Mouse (Mus musculus) layer of hippocampus, postnatal 14 days (tissue): Measurements from ENCODE around the gene Xylb. TPM values are rescaled to one million over a fixed set of nuclear protein-coding genes. Genes with fewer than 3 reads are reported as not detected.

Source experiments
- DNase-seq, 2 experiments: peaks; one replicate each; pipeline ENCODE4 v3.0.0; 2021 to 2022; ENCODE audit warnings: low spot score in 2 of 2, mixed read lengths in 1 of 2
- long read RNA-seq, 2 experiments: library from polyadenylated mRNA; stranded (forward); transcript quantifications; one replicate each; pipeline ENCODE4 v2.0.0; 2021
- total RNA-seq, 2 experiments: library from RNA; stranded (reverse); gene quantifications; 2 replicates each; pipeline ENCODE4 v1.2.3; 2021

Xylb gene
- 1 to 10 TPM; 4.2 to 5.6 TPM for total RNA-seq
- long read RNA-seq, experiment 1, partial matches to known transcripts = 0 of 2 reads
- long read RNA-seq, experiment 1, other reads (novel, unspliced or antisense) = 0 of 2 reads
- long read RNA-seq, experiment 2, partial matches to known transcripts = 0 of 3 reads
- long read RNA-seq, experiment 2, other reads (novel, unspliced or antisense) = 1 of 3 reads

DNA sequence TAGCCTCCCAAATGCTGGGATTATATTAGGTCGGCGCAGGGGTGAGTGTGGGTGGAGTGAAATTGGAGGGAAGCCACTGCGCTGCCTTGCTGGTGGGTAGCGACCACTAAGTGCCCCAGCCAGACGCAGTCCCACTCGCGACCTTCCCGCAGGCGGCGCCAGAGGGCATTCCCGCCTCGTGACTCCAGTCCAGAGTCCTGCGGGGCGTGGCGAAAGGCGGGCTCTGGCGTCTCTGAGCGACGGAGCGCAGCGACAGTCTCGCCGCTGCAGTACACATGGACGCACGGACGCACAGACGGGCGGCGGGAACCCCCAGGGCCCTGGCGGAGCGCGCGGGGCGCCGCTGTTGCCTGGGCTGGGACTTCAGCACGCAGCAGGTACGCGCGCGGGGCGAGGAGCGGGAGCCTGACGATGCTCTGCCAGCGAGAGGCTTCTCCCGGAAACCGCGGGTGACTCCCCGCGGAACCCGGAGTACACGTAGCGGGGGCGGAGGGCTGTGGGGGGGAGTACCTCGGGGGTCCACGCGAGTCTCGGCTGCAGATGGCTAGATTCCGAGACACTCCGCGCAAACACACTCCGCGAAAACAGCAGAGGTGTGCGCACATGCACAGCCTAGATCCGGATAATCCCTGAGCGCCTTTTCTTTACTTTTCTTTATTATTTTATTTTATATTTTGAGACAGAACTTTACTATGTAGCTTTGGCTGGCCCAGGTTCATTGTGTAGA, at the start of gene Xylb:
Xylb (plus strand) TSS at position 51 of the 727 bp plus-strand sequence.
- DNase-seq = peak; percentile 81 to 88

DNA sequence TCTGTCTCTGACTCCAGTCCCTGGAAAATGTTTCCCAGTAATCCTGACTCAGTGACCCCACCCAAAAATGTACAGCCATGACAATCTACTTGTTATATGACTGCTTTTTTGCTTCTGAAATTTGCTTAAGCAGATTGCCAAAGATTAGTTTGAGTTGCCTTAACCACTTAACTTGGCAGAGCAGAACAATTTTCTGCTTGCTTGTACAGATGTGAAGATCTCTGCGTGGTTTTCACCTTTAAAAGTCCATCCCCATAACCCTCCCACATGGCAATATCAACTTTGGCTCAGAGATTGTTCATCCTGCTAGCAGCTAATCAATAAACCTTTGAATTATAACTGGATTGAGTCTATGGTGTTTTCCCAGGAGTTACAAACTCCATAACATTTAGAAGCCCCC, 48.1 kb upstream of the Xylb start:
- DNase-seq = no peak

- no peak for DNase-seq
Observed at GRCm38 (mm10) chr9:119313096-119313495, 44.1 kb upstream of the Xylb start.

GRCm38 (mm10) chr9:119318891-119319290, 38.3 kb upstream of the Xylb start:
- DNase-seq = no peak

GRCm38 (mm10) chr9:119320446-119320845, 36.7 kb upstream of the Xylb start:
- DNase-seq = no peak

- DNase-seq = no peak
Observed at GRCm38 (mm10) chr9:119320946-119321345, 36.2 kb upstream of the Xylb start.

- peak in 1 of 2 experiments; percentile 42 for DNase-seq
Observed at GRCm38 (mm10) chr9:119321392-119322229, 35.6 kb upstream of the Xylb start.

- DNase-seq = peak; percentile 99 to 100
Observed at GRCm38 (mm10) chr9:119322289-119323259, 34.6 kb upstream of the Xylb start, which contains the start of gene Oxsr1. Oxsr1 (minus strand) TSS chr9:119322427.

- DNase-seq = no peak
Observed at GRCm38 (mm10) chr9:119323260-119323645, 33.9 kb upstream of the Xylb start.

- no peak for DNase-seq
Observed at GRCm38 (mm10) chr9:119324130-119324529, 33.1 kb upstream of the Xylb start.

DNA sequence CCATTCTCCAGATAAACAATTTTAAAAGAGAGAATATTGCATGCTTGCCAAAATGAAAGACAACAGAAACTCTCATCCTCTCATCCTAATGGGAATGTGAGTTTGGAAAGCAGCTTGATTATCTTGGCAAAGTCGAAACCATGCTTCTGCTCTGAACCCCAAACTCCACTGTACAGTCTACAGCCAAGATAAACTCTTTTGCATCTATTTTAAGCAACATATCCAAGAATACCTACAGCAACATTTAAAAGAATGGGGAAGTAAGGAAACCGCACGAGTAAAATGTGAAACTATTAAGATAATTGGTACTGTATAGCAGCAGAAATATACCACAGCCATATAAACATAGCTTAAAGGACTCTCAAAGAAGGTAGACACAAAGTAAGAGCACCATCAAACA, 28.7 kb upstream of the Xylb start:
- no peak for DNase-seq

DNA sequence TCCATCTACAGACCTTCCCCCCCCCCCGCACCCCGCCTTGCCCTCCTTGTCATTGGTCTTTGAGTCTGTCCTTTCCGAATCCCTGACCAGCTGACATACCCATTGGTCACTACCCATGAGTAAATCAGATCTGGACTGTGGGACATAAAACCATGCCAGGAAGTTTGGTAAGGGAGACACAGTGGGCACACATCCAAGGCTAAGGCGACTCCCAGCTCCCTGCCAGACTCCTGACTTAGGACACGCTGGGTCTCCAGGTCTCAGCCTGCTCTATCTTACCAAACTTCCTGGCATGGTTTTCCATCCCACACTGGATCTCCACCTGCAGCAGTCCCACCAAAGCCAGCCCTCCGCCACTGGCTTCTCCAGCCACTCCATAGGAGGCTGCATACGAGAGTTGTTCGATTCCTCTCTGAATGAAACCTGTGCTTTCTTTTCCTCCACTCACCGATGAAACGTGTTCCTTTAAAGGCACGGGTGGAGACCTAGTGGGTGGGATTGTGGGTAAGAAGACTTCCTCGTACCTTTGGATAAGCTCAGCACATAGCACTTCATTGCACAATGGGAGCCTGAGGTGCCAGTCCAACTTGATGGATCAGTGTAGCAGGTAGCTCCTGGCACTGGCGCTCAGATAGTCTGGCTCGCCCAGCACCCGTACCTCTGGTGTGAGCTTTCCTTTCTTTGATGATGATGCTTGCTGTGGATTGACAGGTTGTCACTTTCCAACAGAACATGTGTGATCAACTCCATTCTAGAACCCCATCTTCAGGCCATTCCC, 26.8 kb upstream of the Xylb start:
- no peak for DNase-seq

DNA sequence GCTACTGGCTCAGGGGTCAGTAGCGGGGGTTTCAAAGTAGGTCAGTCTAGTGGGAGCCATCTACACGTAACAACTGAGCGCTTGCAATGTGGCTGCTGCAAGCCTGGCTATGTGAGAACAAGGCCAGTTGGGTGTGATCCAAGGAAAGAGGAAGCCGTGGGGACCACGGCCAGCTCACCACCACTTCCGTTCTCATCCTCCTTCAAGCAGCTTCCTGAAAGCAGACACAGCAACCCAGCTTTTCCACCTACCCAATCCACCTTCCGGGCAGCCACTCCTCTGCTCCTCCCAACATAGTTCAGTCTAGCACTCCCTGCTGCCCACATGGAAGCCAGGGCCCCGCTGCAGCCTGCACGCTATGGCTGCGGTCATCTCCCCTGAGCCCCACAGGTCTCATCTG, 22.9 kb upstream of the Xylb start:
- no peak for DNase-seq

- DNase-seq = peak in 1 of 2 experiments; percentile 34
Observed at GRCm38 (mm10) chr9:119334834-119335233, 22.3 kb upstream of the Xylb start.

DNA sequence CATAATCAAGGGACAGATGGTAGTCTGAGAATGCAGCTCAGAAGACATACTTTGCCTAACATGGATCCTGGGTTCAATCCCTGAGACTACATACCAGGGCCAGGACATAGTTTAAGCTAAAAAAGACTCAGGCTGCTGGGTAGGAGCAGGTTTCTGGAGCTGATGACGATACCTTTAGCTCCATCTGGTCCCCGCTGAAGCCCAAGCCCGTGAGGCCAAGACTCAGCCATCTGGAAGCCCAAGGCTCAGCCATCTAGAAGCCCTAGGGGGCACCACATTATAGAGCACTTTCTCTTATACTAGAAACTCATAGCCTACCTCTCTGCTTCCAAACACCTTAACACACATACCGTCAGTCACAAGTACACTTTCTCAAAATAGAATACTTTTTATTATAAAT, 21.6 kb upstream of the Xylb start:
- DNase-seq = no peak

- DNase-seq = no peak
Observed at GRCm38 (mm10) chr9:119337842-119338241, 19.3 kb upstream of the Xylb start.

DNA sequence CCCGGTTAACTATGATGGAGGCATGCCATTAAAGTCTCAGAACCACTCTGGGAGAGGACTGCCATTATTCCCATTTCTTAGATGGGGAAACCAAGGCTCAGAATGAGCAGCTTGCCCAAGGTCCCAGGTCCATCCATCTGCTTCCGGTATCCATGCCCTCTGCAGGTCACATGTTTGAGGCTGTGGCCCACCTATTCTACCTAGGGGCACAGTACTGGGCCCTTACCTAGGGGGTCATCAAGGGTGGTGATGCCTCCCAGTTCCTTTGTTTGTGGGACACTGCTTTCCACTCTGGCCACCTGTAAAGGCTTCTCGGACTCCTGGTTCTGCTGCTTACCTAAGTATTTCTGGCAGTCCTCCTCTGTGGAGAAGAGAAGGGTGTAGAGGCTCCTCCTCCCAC, 18.8 kb upstream of the Xylb start:
- DNase-seq = no peak

DNA sequence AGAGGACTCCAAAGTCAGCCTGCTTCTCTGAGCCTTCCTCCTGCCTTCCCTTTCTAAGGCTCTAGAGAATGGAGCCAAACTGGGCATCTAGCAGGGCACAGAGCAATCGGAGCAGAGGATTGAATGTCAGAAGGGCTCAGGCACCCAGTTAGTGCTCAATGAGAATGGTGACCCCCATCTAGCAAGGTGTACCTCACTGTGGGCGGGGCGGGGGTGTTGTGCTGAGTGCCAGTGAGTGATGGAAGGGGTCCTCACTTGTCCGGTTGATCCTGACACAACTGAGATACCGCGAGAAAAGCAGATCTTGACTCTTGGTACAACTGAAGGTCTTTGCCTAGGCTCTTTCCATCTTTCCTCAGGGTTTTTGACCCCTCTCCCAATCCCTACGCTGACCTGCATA, 18.1 kb upstream of the Xylb start:
- DNase-seq = no peak

DNA sequence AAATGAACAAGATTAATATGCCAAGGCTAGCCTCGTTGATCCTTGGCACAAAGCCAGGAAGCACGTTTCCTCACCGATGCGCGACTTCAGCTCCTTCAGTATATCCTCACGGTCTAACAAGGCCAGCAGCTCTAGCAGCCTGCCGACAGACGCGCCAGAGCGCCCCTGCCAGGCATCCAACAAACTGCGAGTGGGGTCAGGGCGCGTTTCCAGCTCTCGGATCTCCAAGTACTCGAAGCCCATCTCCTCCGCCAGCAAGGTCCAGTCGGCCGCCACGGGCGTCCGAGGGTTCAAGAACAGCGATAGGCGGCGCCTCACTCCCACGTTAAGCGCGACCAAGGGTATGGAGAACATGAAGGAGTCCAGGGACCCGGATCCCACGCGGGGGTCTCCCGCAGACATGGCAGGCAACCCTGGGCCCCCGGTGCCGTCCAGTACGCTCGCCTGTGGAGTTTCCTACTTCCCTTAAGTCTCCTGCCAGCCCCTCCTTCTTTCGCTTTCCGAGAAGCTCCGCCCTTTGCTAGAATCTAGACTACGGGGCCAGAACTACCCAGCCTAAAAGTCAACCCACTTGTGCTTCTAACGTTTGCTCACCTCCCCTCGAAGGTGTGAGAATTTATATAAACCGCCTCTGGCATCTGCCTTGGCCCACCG, 17.5 kb upstream of the Xylb start, which contains the start of gene Acaa1a:
Acaa1a (plus strand) TSS at position 119 of the 654 bp plus-strand sequence.
- DNase-seq = peak; percentile 44 to 45
